Mouse (Mus musculus) lung, postnatal 14 days (tissue): ENCODE measurements around the gene Gramd4.

Experiments used
- DNase-seq: peaks from one replicate; pipeline ENCODE4 v3.0.0; 2021

Gene Gramd4

GRCm38 (mm10) chr15:86057413-86057812 lies at the start of gene Gramd4:
Gene Gramd4 (plus strand): TSS chr15:86057695.
- no peak for DNase-seq

- no peak for DNase-seq
These were observed 44.4 kb upstream of the Gramd4 start for GRCm38 (mm10) chr15:86013130-86013529.

GRCm38 (mm10) chr15:86013656-86014055 lies 43.8 kb upstream of the Gramd4 start:
- DNase-seq, result no peak

GRCm38 (mm10) chr15:86015026-86015425 lies 42.5 kb upstream of the Gramd4 start:
- DNase-seq, result no peak

GRCm38 (mm10) chr15:86015860-86016541 lies 41.5 kb upstream of the Gramd4 start:
- DNase-seq, result no peak

- DNase-seq, result no peak
These were observed 40.2 kb upstream of the Gramd4 start for GRCm38 (mm10) chr15:86017336-86017735.

GRCm38 (mm10) chr15:86018753-86019512 lies 38.6 kb upstream of the Gramd4 start:
- no peak for DNase-seq

- DNase-seq, result no peak
These were observed 37.5 kb upstream of the Gramd4 start for GRCm38 (mm10) chr15:86020008-86020407.

- no peak for DNase-seq
These were observed 36.2 kb upstream of the Gramd4 start for GRCm38 (mm10) chr15:86021301-86021700.

- no peak for DNase-seq
These were observed 35.5 kb upstream of the Gramd4 start for GRCm38 (mm10) chr15:86021971-86022370.

GRCm38 (mm10) chr15:86027871-86028270 lies 29.6 kb upstream of the Gramd4 start:
- no peak for DNase-seq

- no peak for DNase-seq
These were observed 27.5 kb upstream of the Gramd4 start for GRCm38 (mm10) chr15:86029981-86030380.

- DNase-seq, result peak; percentile 55
These were observed 24.7 kb upstream of the Gramd4 start for GRCm38 (mm10) chr15:86032811-86033190.

GRCm38 (mm10) chr15:86033191-86033841 lies 24.2 kb upstream of the Gramd4 start, which contains the start of gene Celsr1:
Gene Celsr1 (minus strand): TSS chr15:86033777.
- DNase-seq, result no peak

- DNase-seq, result peak; percentile 57
These were observed 23.4 kb upstream of the Gramd4 start for GRCm38 (mm10) chr15:86034021-86034523.

- no peak for DNase-seq
These were observed 22.6 kb upstream of the Gramd4 start for GRCm38 (mm10) chr15:86034781-86035360.

- no peak for DNase-seq
These were observed 21.6 kb upstream of the Gramd4 start for GRCm38 (mm10) chr15:86035913-86036312.

- DNase-seq, result peak; percentile 77
These were observed 18.7 kb upstream of the Gramd4 start for GRCm38 (mm10) chr15:86038802-86039201.

GRCm38 (mm10) chr15:86041421-86041820 lies 16.1 kb upstream of the Gramd4 start:
- no peak for DNase-seq

GRCm38 (mm10) chr15:86042364-86042763 lies 15.1 kb upstream of the Gramd4 start:
- no peak for DNase-seq

GRCm38 (mm10) chr15:86049510-86049909 lies 8.0 kb upstream of the Gramd4 start:
- DNase-seq, result no peak

- DNase-seq, result no peak
These were observed 7.2 kb upstream of the Gramd4 start for GRCm38 (mm10) chr15:86050170-86050743.

GRCm38 (mm10) chr15:86051152-86051551 lies 6.3 kb upstream of the Gramd4 start:
- no peak for DNase-seq
